Mouse (Mus musculus) lung, postnatal 0 days (tissue): ENCODE data around the gene Syngr3.

ENCODE experiments used
- CTCF ChIP-seq: IDR thresholded peaks from 2 replicates; pipeline ENCODE4 v1.5.1; 2016; ENCODE audit warnings: antibody characterized with exemption, mild to moderate bottlenecking
- EP300 ChIP-seq: IDR thresholded peaks from 2 replicates; pipeline ENCODE4 v1.6.1; 2016; ENCODE audit warnings: antibody characterized with exemption, mild to moderate bottlenecking, control low read depth

GRCm38 (mm10) chr17:24645916-24646315 is 43.8 kb downstream of the Syngr3 start:
- TF ChIP-seq CTCF: no peak
- TF ChIP-seq EP300: peak; percentile 62
